ENCODE assay signal across 8 mouse cellular contexts in the genomic region with DNA sequence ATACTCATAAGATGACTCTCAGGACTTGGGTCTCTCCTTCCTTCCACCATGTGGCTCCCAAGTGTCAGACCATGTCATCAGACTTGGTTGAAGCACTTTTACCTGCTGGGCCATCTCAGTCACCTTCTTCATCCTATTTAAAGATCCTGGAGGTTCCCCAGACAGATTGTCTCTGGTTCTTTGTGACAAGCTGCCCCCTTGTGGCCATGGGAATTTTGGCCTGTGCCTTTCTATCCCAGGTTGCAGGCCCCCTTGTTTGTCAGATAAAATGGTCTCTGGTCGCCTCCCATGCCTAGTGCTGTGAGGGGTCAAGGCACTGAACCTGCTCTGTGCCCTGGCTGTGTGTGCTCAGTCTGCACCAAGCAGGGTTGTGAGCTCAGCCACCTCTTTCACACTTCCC.
A peak's percentile ranks its signal among the peaks of the same experiment; 100 is the strongest.
DNase-seq lines count a peak whose midpoint lies in the region; ATAC-seq lines count a peak whose summit lies in the region.

No protein-coding gene starts in this region.

- ATAC-seq in megakaryocyte, adult 5-6 weeks (ENCODE audit: poor library complexity, severe bottlenecking): no peak

- intact Hi-C loops in heart, postnatal 25 days (cut with DNase I): loop anchor here (1.0 kb wide), 1 partner anchor 164 kb away; no protein-coding TSS in a partner anchor

- peak; percentile 37 for DNase-seq in heart, adult 8-10 months (ENCODE audit: low spot score)
- no peak for DNase-seq in heart, postnatal 25 days (ENCODE audit: low spot score)
- peak; percentile 39 for DNase-seq in urinary bladder, postnatal 25 days (ENCODE audit: low spot score)
- DNase-seq in urinary bladder, postnatal 36 days (ENCODE audit: low spot score in 2 of 2): no peak
- DNase-seq in embryo, embryonic 10 days (ENCODE audit: low spot score): peak; percentile 66
- peak; percentile 36 to 59 for DNase-seq in left cerebral cortex, adult 18-20 months (ENCODE audit: low spot score in 2 of 2)
- peak; percentile 65 for DNase-seq in retina, postnatal 1 day

Comparison
In these comparisons a context has a peak if more than half of its experiments do, and no peak if none do; other contexts are left out.
1. DNase-seq: peak in heart, adult 8-10 months (single experiment), urinary bladder, postnatal 25 days (single experiment), embryo, embryonic 10 days (single experiment), left cerebral cortex, adult 18-20 months (2 of 2) and retina, postnatal 1 day (single experiment); none in heart, postnatal 25 days (single experiment) and urinary bladder, postnatal 36 days (0 of 2).